Mouse (Mus musculus) MEL (cell line): Measurements from ENCODE around the gene 1700025G04Rik. TPM values are rescaled to one million over a fixed set of nuclear protein-coding genes. Genes with fewer than 3 reads are reported as not detected.

ENCODE experiments used
- DNase-seq: peaks from one replicate; pipeline ENCODE4 v3.0.0; 2011; ENCODE audit warnings: low read depth, low spot score
- H3K27ac ChIP-seq: 2 replicates; pipeline ENCODE4 v1.5.1; 2012; ENCODE audit warnings: low read depth, mild to moderate bottlenecking, control low read depth, low read length, moderate library complexity; ENCODE audit not compliant: control insufficient read depth
- H3K27me3 ChIP-seq, 2 experiments: fragments of 150-350 bp in 1 of 2; sonication (generic) in 1 of 2; 2 replicates each; pipeline ENCODE4 v1.6.1; 2012; ENCODE audit warnings: low read length in 2 of 2, mild to moderate bottlenecking in 2 of 2, improper control_type of control experiment in 1 of 2, moderate library complexity in 1 of 2; ENCODE audit not compliant: insufficient read depth in 2 of 2, control insufficient read depth in 1 of 2
- H3K36me3 ChIP-seq, 2 experiments: 2 replicates each; pipeline ENCODE4 v1.6.1; 2012 to 2014; ENCODE audit warnings: low read length in 2 of 2, improper control_type of control experiment in 1 of 2, inconsistent platforms in 1 of 2, mild to moderate bottlenecking in 1 of 2; ENCODE audit not compliant: insufficient read depth in 2 of 2, control insufficient read depth in 1 of 2
- H3K4me1 ChIP-seq, 2 experiments: fragments of 150-350 bp in 1 of 2; sonication (generic) in 1 of 2; 2 replicates each; pipeline ENCODE4 v1.6.1; 2012; ENCODE audit warnings: low read length in 2 of 2, improper control_type of control experiment in 1 of 2, mild to moderate bottlenecking in 1 of 2; ENCODE audit not compliant: insufficient read depth in 2 of 2, control insufficient read depth in 1 of 2
- H3K4me3 ChIP-seq, 2 experiments: fragments of 150-350 bp in 1 of 2; sonication (generic) in 1 of 2; 2 replicates each; pipeline ENCODE4 v1.5.1; 2012; ENCODE audit warnings: low read depth in 2 of 2, low read length in 2 of 2, mild to moderate bottlenecking in 2 of 2, moderate library complexity in 2 of 2, control low read depth in 1 of 2, improper control_type of control experiment in 1 of 2; ENCODE audit not compliant: control insufficient read depth in 1 of 2, insufficient read depth in 1 of 2
- H3K79me2 ChIP-seq: 2 replicates; pipeline ENCODE4 v1.6.1; 2012; ENCODE audit warnings: mild to moderate bottlenecking, low read length, moderate library complexity; ENCODE audit not compliant: control insufficient read depth, poor library complexity, insufficient read depth
- H3K9ac ChIP-seq: 2 replicates; pipeline ENCODE4 v1.6.1; 2012; ENCODE audit warnings: low read depth, mild to moderate bottlenecking, control low read depth, low read length, moderate library complexity; ENCODE audit not compliant: control insufficient read depth, poor library complexity, severe bottlenecking
- H3K9me3 ChIP-seq: fragments of 150-350 bp; sonication (generic); replicated peaks from 2 replicates; pipeline ENCODE4 v1.6.1; 2012; ENCODE audit warnings: mild to moderate bottlenecking, low read length, improper control_type of control experiment, moderate library complexity; ENCODE audit not compliant: insufficient read depth
- BHLHE40 ChIP-seq: IDR thresholded peaks from 2 replicates; pipeline ENCODE4 v1.6.1; 2012; ENCODE audit warnings: low read depth, mild to moderate bottlenecking, inconsistent platforms, low read length, improper control_type of control experiment, borderline replicate concordance
- CHD1 ChIP-seq: IDR thresholded peaks from 2 replicates; pipeline ENCODE4 v1.6.1; 2012; ENCODE audit warnings: low read depth, mild to moderate bottlenecking, inconsistent platforms, low read length, improper control_type of control experiment
- CHD2 ChIP-seq: IDR thresholded peaks from 2 replicates; pipeline ENCODE4 v1.6.1; 2011; ENCODE audit warnings: low read length, improper control_type of control experiment
- CTCF ChIP-seq, 3 experiments: IDR thresholded peaks in 2 of 3; conservative IDR thresholded peaks in 1 of 3; 2 replicates each; pipeline ENCODE4 v1.5.1; 2011 to 2012; ENCODE audit warnings: low read length in 3 of 3, low read depth in 2 of 3, mild to moderate bottlenecking in 2 of 3, improper control_type of control experiment in 1 of 3, inconsistent platforms in 1 of 3, mixed read lengths in 1 of 3, moderate library complexity in 1 of 3; ENCODE audit not compliant: control insufficient read depth in 1 of 3, insufficient read depth in 1 of 3, poor library complexity in 1 of 3, severe bottlenecking in 1 of 3
- E2F4 ChIP-seq: IDR thresholded peaks from 2 replicates; pipeline ENCODE4 v1.6.1; 2011; ENCODE audit warnings: low read depth, low read length, improper control_type of control experiment, borderline replicate concordance
- ELF1 ChIP-seq: IDR thresholded peaks from 2 replicates; pipeline ENCODE4 v1.6.1; 2014; ENCODE audit warnings: low read depth, mild to moderate bottlenecking, inconsistent platforms, low read length, improper control_type of control experiment, moderate library complexity
- MAFK ChIP-seq: IDR thresholded peaks from 2 replicates; pipeline ENCODE4 v1.6.1; 2011; ENCODE audit warnings: low read depth, mild to moderate bottlenecking, low read length, improper control_type of control experiment, borderline replicate concordance
- MAX ChIP-seq: IDR thresholded peaks from 2 replicates; pipeline ENCODE4 v1.6.1; 2011; ENCODE audit warnings: low read length, improper control_type of control experiment
- MXI1 ChIP-seq: IDR thresholded peaks from 2 replicates; pipeline ENCODE4 v1.6.1; 2011; ENCODE audit warnings: mild to moderate bottlenecking, low read depth, low read length, improper control_type of control experiment
- POLR2A ChIP-seq, 2 experiments: IDR thresholded peaks; 2 replicates each; pipeline ENCODE4 v1.6.1; 2011 to 2012; ENCODE audit warnings: low read length in 2 of 2, mild to moderate bottlenecking in 2 of 2, control low read depth in 1 of 2, improper control_type of control experiment in 1 of 2, low read depth in 1 of 2, moderate library complexity in 1 of 2; ENCODE audit not compliant: control insufficient read depth in 1 of 2, insufficient read depth in 1 of 2, poor library complexity in 1 of 2
- POLR2AphosphoS5 ChIP-seq: IDR thresholded peaks from 2 replicates; pipeline ENCODE4 v1.6.1; 2012; ENCODE audit warnings: low read depth, borderline replicate concordance, mild to moderate bottlenecking, inconsistent platforms, low read length, moderate library complexity, mixed read lengths
- TBP ChIP-seq: IDR thresholded peaks from 2 replicates; pipeline ENCODE4 v1.8.0; 2011; ENCODE audit warnings: low read depth, low read length, improper control_type of control experiment
- TCF12 ChIP-seq: IDR thresholded peaks from 2 replicates; pipeline ENCODE4 v1.6.1; 2014; ENCODE audit warnings: low read depth, mild to moderate bottlenecking, inconsistent platforms, low read length, improper control_type of control experiment, moderate library complexity
- UBTF ChIP-seq: IDR thresholded peaks from 2 replicates; pipeline ENCODE4 v1.6.1; 2012; ENCODE audit warnings: low read depth, mild to moderate bottlenecking, inconsistent platforms, low read length, improper control_type of control experiment, moderate library complexity, borderline replicate concordance; ENCODE audit not compliant: insufficient read depth
- USF2 ChIP-seq, 2 experiments: IDR thresholded peaks; 2 replicates each; pipeline ENCODE4 v1.6.1; 2011 to 2012; ENCODE audit warnings: improper control_type of control experiment in 2 of 2, low read length in 2 of 2, borderline replicate concordance in 1 of 2, inconsistent platforms in 1 of 2, low read depth in 1 of 2, mild to moderate bottlenecking in 1 of 2; ENCODE audit not compliant: insufficient read depth in 1 of 2
- ZKSCAN1 ChIP-seq: IDR thresholded peaks from 2 replicates; pipeline ENCODE4 v1.6.1; 2012; ENCODE audit warnings: low read depth, mild to moderate bottlenecking, inconsistent platforms, low read length, improper control_type of control experiment, moderate library complexity
- ZMIZ1 ChIP-seq: IDR thresholded peaks from 2 replicates; pipeline ENCODE4 v1.6.1; 2012; ENCODE audit warnings: low read depth, mild to moderate bottlenecking, inconsistent platforms, low read length, improper control_type of control experiment, moderate library complexity
- ZNF384 ChIP-seq: IDR thresholded peaks from 2 replicates; pipeline ENCODE4 v1.6.1; 2012; ENCODE audit warnings: low read depth, mild to moderate bottlenecking, inconsistent platforms, low read length, improper control_type of control experiment
- polyA plus RNA-seq, 2 experiments: library from polyadenylated mRNA; stranded (reverse) in 1 of 2; unstranded in 1 of 2; fragments of >175 nt in 1 of 2; fragments of >200 nt in 1 of 2; gene quantifications; 2 replicates each; pipeline versions ENCODE4 v1.2.1 to v1.2.4; 2012; ENCODE audit warnings: low replicate concordance in 2 of 2, low read depth in 1 of 2; ENCODE audit not compliant: insufficient read length in 2 of 2, insufficient read depth in 1 of 2, missing spikeins in 1 of 2
- total RNA-seq: library from RNA; depleted of rRNA; stranded (reverse); fragments of 300-350 nt; gene quantifications from 2 replicates; pipeline ENCODE4 v1.2.3, GENCODE M21; 2012

The 1700025G04Rik gene
- total and polyA plus RNA-seq, 3 experiments, result 0.04 to 0.91 TPM; not detected in 1

GRCm38 (mm10) chr1:151994271-151994670 is 95.7 kb downstream of the 1700025G04Rik start:
- Histone ChIP-seq H3K4me3 (no peak overlapping the region), H3K27me3 (no peaks in the 10 kb centered on the region), H3K27ac (no peak overlapping the region), H3K4me1 (peaks cover 0 to 5% of the 10 kb centered on the region in 2 experiments; a peak in 1 of 4 replicates), H3K9ac (no peak overlapping the region), H3K9me3 (no peaks in the 10 kb centered on the region), H3K79me2 (no peaks in the 10 kb centered on the region), H3K36me3 (peaks cover 0 to 4% of the 10 kb centered on the region in 2 experiments; a peak in 2 of 4 replicates)
- TF ChIP-seq CHD2, result no peak
- TF ChIP-seq ZKSCAN1, result no peak
- no peak for TF ChIP-seq POLR2A (IDR thresholded peaks at IDR 0.05; ENCODE audit: control insufficient read depth in 1 of 2, insufficient read depth in 1 of 2, low read depth in 1 of 2, low read length in 2 of 2, poor library complexity in 1 of 2)
- no peak for TF ChIP-seq TCF12
- TF ChIP-seq ZNF384, result no peak
- TF ChIP-seq MXI1, result no peak
- TF ChIP-seq UBTF, result no peak
- TF ChIP-seq BHLHE40, result no peak
- TF ChIP-seq CHD1, result no peak
- TF ChIP-seq ELF1, result no peak
- no peak for DNase-seq

- H3K9me3 ChIP-seq, result no peaks in the 10 kb centered on the region
- no peak for TF ChIP-seq ZMIZ1
- peak; percentile 9 to 35 (median 18); a peak in 4 of 6 replicates for TF ChIP-seq CTCF (IDR thresholded peaks at IDR 0.05 in 2 of 3, conservative IDR thresholded peaks at IDR 0.05 in 1 of 3; ENCODE audit: control insufficient read depth in 1 of 3, insufficient read depth in 1 of 3, low read depth in 2 of 3, low read length in 3 of 3, poor library complexity in 1 of 3, severe bottlenecking in 1 of 3)
These were observed 98.4 kb downstream of the 1700025G04Rik start for GRCm38 (mm10) chr1:151991505-151991904.

GRCm38 (mm10) chr1:151990615-151991014 is 99.3 kb downstream of the 1700025G04Rik start:
- TF ChIP-seq TBP (no peak), USF2 (IDR thresholded peaks at IDR 0.05; ENCODE audit: borderline replicate concordance in 1 of 2, insufficient read depth in 1 of 2, low read depth in 1 of 2, low read length in 2 of 2) (no peak), MAFK (no peak), ZKSCAN1 (no peak), MAX (no peak), MXI1 (no peak), POLR2AphosphoS5 (no peak), E2F4 (no peak)
- TF ChIP-seq, all 39 proteins: peak for 0
- H3K4me1 ChIP-seq, result no peaks in the 10 kb centered on the region
- H3K27ac ChIP-seq, result no peak overlapping the region
- no peak for DNase-seq
- no peak overlapping the region for H3K9ac ChIP-seq
- no peaks in the 10 kb centered on the region for H3K36me3 ChIP-seq
- no peaks in the 10 kb centered on the region for H3K9me3 ChIP-seq
- no peak overlapping the region for H3K4me3 ChIP-seq
- H3K27me3 ChIP-seq, result no peaks in the 10 kb centered on the region
- no peaks in the 10 kb centered on the region for H3K79me2 ChIP-seq

More at GRCm38 (mm10) chr1:151991505-151991904, 98.4 kb downstream of the 1700025G04Rik start:
- H3K4me1 ChIP-seq, result no peaks in the 10 kb centered on the region
- no peaks in the 10 kb centered on the region for H3K36me3 ChIP-seq
- no peak overlapping the region for H3K27ac ChIP-seq
- no peak overlapping the region for H3K4me3 ChIP-seq
- no peaks in the 10 kb centered on the region for H3K79me2 ChIP-seq
- DNase-seq, result no peak
- no peak overlapping the region for H3K9ac ChIP-seq
- H3K27me3 ChIP-seq, result no peaks in the 10 kb centered on the region
